Mouse (Mus musculus) v-Abl transformed pro-B cells (cell line): ENCODE data around the gene Tmem26.

Source experiments
- in situ Hi-C, 2 experiments: fragments of 400-800 bp; cut with MboI; formaldehyde crosslinking; loops; one replicate each; pipeline ENCODE4 v1.15.1; 2025; ENCODE audit not compliant: unreplicated experiment in 2 of 2

Tmem26 gene

DNA sequence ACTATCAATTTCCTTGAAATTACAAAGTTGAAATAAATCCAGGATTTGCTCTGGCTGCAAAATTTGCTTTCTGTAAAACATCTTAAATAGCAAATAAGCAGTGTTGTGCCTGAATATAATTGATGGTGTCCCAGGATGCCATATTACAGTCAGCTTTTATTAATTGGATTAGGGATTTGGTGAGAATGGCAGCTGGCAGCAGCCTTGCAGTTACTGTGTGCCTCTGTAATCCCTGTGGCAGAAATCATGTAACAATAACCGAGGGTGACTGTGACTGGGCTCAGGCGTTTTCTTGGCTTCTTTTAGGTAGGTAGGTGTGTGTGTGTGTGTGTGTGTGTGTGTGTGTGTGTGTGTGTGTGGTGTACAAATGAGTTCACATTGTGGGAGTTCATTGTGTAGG lies 16.8 kb downstream of the Tmem26 start:
- in situ Hi-C loops = no loop called here

DNA sequence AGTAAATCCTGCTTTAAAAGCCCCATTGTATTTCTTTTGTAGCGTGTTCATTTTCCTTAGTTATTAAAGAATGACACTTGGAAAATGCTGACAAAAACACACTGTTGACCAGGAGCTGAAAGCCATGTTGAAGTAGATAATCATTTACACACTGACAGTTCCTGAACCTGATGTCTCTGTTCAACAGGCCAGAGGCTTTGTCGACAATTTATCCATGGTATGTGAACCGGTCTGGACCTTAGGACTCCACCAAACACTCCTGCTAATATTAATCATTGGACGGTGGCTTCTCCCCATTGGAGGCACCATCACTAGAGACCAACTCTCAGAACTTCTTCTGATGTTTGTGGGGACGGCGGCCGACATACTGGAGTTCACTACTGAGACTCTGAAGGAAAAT lies 27.5 kb downstream of the Tmem26 start:
- in situ Hi-C loops = no loop called here

DNA sequence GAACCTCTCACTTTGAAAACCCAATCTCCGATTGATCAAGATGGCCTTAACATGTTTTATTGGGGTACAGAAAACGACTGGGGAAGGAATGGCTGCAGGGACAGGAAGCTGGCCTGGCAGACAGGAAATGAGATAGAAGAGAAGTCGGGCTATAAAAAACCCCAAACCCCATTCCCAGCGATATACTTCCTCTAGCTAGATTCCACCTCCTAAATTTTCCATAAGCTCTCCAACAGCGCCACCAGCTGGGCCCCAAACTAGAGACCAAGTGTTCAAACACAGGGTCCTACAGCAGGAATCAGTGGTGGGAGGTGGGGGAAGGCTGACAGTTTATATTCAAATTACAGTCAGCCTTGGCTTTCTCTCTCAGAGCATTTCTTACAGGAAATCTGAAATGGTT lies 35.8 kb downstream of the Tmem26 start:
- in situ Hi-C loops = no loop called here

DNA sequence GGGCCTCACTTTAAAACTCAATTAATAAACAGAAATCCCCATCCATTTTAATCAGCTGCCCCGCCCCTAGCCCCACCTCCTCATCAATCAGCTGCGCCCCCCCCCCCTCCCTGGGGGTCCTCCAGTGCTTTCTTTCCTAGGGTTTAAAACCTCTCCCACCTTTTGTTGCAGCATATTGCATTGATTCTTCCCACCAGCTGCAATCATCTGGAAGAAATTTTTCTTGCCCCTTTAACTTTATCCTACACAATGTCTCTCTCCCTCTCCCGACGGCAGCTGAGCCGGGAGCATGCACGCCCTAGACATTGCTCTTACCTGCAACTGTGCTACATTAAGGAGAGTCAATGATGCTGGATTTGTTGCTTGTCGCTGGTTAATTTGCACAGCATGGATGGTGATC lies 36.3 kb downstream of the Tmem26 start:
- in situ Hi-C loops = no loop called here

DNA sequence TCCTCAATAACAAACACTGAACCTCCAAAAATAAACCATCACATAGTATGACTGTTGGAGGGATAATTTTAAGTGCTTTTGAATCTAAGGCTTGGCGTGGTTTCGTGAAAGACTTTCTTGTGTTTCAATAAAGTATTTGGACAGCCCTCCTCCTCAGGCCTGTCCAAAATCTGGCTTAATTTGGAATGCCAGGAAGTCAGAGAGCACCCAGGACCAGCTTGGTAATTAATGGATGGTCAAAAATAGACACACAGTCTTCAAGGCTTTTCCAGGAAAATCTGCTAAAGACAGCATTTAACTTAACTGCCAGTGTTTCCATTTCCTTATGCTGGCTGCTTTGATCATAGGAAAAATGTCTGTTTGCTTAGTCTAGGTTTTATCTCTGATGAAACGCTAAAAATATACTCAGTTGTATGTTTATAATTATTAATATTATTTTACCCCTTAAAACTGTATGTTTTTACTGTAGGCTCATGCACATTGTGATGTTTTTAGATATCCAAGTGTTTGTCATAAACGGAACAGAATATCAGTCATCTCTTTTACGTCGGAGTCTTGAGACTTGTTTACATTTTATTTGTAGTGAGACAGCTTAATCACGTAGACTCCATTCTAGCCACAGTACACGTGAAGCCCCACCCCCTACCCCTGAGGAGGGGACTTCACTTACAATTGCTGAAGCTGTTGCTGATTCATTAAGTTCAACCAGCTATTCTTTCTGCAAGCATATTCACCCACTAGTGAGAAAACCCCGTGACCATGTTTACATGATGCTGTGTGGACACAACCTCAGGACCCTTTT lies 57.8 kb downstream of the Tmem26 start:
- in situ Hi-C loops = no loop called here

DNA sequence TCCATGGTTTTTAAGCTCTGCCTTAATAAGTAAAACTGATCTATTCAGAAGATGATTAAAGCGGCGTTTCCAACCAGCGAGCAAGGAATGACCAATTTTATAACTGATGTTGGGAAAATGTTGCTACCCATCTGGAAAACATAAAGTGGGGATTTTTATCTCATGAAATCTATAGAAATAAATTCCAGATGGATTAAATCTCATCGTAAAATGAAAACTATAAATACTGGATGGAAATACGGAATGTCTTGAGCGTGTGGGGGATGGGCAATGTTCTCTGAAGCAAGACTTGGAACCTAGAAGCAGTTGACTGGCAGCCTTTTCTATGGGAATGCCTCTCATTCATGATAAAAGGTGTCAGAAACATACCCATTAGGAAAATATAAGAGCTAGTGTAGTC lies 59.3 kb downstream of the Tmem26 start:
- in situ Hi-C loops = no loop called here

DNA sequence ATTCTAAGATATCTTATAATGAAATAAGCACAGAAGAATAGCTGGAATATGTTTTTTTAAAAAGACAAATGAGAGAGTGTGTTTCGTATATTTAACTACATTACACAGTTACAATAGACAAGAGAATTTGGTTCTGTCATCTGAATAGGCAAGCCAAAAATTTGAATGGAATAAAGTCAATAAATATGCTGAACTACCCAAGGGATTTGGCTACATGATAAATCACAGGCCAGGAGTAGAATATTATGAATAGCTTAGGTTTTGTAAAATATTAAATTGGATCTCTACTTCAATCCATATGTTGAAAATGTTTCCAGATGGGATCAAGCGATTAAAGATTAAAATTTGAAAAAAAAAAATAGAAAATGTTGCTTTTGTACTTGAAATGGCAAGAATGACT lies 60.4 kb downstream of the Tmem26 start:
- in situ Hi-C loops = no loop called here

DNA sequence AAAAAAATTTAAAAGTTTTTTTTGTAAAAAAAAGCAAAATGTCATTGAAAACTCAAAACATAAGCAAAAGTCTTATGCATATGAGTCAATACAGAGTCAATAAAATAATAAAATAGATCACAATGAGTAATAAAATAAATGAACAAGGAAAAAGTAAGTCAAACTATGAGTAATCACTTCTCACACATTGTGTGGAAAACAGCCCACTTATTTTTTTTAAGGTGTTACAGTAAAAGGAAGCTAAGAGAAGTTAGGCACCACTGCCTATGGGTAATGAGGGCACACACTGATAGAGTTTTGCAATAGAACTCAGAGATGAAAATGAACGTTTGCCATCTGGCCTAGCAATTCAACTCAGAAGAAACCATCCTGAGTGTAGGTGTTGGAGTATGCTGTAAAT lies 61.0 kb downstream of the Tmem26 start:
- in situ Hi-C loops = no loop called here

DNA sequence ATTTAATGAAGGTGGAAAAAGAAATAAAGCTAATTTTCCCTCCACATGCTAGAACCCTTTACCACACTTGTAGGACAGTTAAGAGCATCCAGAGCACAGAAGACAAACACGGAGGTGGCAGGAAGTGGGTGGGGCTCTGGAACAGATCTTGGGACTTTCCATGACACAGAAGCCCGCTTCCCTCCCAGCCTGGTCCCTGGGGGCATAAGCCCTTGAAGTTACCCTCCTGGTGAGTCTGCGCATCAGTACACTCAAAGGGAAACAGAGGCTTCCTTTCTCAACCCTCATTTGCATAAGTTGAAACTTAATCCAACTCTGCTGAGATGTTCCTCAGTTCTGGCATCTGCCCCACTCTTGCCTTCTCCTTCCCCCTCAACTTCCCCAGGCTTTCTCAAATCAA lies 72.0 kb downstream of the Tmem26 start:
- in situ Hi-C loops = no loop called here

DNA sequence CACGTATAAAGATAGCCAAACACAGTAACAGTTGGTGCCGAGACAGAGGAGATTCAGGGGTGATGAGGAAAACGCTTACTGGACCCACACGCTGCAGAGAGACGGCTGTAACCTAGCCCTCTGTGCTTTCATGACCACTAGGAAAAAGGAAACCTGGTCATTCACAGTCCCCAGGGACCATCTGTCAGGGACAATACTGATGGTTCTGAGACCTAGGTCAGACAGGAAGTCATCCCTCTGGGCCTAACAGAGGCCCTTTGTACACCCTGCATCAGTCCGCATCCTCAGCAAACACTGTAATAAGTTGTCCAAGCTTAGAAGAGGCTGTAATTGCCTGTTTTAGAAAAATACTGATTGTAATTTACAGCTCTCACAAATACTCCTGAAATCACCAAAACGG lies 76.4 kb downstream of the Tmem26 start:
- in situ Hi-C loops = no loop called here

DNA sequence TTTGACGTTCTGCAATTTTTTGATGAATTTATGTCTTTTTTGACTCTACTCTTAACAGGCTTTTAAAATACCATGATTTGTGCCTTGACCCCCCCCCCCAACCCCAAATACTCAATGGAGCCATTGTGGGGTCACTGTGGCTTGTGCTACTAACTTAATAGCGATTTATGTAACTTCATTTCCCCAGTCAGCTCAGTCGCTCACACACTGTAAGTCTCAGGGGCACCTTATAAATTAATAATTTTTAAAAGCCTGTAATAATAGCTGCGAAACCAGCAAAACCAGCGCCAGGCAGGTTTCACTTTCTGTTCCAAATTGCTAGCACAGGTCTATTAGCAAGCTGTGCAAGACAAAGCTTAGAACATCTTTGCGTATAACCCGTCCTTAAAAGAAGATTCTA lies 76.9 kb downstream of the Tmem26 start:
- in situ Hi-C loops = no loop called here

DNA sequence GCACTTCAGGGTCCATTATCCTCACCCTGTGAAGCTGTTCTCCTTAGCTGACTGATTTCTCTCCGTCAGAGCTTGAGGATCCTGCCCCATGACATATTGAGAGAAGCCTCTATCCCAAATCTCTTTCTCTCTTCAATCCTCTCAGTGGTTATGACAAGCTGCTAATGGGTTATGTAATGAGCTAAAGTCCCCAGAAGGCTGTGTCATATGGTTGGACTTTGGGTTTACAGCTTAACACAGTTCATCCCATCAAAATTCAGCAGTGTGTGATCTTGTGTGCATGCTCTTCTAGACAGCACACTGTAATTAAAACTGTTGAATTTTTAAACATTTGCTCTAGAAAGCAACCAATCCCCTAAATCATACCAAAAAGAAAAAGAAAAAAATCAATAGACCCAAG lies 82.9 kb downstream of the Tmem26 start:
- in situ Hi-C loops = no loop called here

DNA sequence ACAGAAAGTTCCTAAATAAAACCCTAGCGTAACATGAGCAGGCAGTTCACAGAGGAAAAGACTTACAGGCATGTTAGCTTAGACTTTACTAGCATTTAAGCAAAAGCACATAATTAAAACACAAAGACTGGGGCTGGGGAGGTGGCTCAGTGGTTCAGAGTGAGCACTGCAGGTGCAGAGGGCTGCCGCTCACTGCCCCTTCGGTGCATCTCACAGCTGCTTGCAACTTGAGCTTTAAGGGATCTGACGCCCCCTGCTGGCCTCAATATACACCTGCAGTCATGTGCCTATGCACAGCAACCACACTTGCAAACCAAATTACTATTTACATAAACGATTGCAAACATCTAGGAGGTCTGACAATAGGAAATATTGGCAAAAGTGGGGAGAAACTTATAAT lies 87.5 kb downstream of the Tmem26 start:
- in situ Hi-C loops = no loop called here

DNA sequence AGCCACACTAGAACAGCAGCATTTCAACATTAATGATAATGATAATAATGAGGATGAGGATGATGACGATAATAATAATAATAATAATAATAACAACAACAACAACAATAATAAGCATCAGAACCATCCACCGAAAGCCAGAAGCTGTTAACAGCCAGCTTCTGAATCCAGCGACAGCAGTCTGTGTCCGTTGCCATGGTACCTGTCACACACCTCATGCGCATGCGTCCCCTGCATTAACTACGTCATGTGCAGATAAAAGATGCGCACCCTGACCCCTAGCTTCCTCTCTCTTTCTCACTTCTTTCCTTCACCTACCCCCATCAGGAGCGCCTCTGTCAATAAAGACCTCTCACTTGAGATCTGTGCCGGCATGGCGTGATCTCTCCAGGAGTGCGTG lies 89.3 kb downstream of the Tmem26 start:
- in situ Hi-C loops = no loop called here

DNA sequence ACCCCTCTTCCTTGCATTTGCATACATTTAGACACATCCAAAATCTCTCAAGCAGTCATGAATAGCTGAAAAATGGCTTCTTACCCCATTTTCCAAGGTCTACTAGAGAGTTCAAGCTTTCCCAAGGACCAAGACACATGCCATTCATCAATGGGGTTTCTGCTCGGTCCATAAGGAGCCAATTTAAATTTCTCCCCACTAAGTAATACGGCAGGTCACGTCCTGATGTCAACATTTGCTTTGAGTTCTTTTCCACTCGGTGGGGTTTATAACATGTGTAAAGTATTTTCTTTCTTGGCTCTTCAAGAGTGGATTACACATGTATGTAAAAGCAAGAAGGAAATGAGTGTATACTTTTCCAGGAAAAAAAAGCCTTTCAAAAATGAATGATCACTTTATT lies 93.8 kb downstream of the Tmem26 start:
- in situ Hi-C loops = no loop called here

DNA sequence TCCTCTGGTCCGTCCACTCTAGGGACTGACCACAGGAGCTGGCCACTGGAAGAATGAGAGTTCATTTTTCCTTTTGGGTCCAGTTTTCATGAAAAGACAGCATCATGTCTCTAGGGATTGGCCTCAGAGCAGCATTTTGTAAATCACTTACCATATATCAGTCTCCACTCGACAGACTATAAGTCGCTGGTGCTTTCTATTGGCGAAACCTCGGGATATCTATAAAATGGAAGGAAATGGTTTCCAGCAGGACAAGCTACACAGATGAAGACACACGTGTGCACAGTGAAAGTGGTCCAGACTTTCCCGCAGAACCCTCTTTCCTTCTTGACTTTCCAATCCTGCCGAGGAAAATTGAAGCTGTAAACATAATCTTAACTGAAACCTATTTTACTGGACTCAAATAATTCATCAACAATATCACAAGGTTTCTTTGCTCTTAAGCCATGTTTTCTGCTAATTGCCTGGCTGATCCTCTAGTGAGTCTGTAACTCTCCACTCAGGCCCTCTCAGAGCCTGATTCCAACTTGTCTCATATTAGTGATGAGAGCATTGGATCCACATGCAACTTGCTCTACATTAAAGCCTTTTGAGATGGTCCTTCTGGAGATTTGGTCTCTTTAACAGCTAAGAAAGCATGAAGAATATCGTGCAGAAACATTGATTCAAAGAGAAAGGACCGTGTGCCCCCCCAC lies 94.8 kb downstream of the Tmem26 start:
- in situ Hi-C loops = no loop called here

DNA sequence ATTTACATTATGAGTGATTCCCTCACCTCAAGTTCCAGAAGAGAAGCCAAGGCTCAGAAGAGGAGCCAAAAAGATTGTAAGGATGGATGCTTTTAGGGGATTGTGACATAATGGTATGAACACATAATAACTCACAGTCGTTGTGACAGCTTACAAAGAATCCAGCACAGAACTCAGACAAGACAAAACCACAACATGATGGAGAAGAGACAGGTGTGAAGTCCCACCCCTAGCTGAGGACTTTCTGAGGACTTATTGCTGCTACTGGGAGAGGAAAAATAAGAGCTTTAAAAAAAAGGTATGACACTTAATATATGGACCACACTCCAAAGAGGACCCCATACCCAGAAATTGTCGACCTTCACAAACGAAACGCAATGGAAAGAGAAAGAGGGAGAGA lies 101.1 kb downstream of the Tmem26 start:
- in situ Hi-C loops = no loop called here
